Mouse (Mus musculus) testis, adult 2 months (tissue): ENCODE data around the gene Sart3.

ENCODE experiments used
- CTCF ChIP-seq: fragments of 200-500 bp; IDR thresholded peaks from 2 replicates; pipeline ENCODE4 v1.5.1; 2012; ENCODE audit warnings: low read depth, mild to moderate bottlenecking, inconsistent platforms, low read length, moderate library complexity; ENCODE audit not compliant: control insufficient read depth, insufficient read depth, insufficient replicate concordance
- POLR2A ChIP-seq: fragments of 200-500 bp; IDR thresholded peaks from 2 replicates; pipeline ENCODE4 v1.6.1; 2012; ENCODE audit warnings: low read depth, mild to moderate bottlenecking, inconsistent platforms, low read length, moderate library complexity; ENCODE audit not compliant: control insufficient read depth

DNA sequence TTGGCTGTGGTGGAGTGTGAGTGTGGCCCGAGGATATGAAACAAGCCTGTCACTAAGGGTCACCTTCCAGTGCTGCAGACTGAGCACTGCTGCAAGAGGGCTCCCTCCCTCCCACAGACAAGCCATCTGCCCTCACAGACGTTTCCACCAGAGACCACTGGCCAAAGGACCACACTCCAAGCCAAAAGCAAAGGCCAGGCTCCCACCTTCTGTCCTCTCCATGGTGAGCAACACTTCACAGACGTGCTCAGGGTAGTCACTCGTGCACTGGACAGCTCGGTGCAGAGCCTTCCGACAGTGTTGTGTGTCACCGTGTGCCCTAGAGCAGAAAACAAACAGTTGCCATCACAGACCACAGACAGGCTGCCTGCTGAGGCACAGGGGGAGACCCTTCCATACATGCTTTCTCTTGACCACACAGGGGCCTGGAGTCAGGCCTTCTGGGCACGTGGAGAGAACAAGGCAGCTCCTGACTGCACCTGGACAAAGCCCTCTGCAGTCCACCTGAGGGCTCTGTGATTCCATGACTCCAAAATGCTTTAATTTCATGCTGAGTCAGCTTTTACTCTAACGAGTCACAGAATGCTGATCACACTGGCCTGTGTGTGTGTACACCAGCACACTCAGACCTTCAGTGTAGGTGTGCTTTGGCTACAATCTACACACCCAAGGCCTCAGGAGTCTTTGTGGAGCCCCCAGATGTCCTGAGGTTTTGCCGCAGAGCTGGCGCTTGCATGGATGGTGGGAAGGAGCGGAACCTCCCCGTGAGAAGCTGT, 23.6 kb downstream of the Sart3 start:
- TF ChIP-seq CTCF: no peak
- no peak for TF ChIP-seq POLR2A
